Mouse (Mus musculus): ENCODE measurements around the gene Ccdc153.

DNA sequence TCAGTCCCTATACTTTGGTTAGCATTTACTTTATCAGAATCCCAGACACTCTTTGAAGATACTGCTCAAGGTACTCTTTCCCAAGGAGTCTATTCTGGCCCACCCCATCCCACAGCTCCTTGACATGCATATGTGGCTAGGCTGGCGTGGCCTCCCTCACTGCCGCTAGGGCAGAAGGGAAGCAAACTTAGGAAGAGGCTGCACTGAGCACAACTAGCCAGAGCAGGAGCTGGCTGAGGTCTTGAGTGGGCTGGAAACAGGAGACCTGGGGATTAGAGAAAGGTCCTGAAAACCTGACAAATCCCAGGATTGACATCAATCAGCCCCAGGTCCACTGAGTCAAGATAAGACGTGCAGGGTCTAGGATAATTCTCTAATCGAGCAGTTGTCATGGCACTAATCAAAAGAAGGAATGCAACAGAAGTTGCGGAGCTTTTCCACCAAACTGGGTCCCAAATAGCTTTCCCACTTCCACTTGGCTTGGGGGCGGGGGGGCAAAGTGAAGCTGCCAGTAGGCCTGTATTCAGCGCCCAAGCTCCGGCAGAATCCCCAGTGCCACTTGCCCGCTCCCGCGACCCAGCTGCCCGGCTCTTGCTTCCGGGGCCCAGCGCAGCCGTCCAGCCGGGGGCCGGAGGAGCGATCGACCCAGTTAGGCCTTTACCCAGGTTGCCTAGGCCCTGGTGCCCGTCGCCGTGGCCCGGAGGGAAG is 27.0 kb downstream of the Ccdc153 start:
- TF ChIP-seq CTCF (IDR thresholded peaks at IDR 0.05; ENCODE audit: insufficient read depth, low read depth, low read length) (no peak), POLR2A (IDR thresholded peaks at IDR 0.05; ENCODE audit: insufficient read depth, low read depth, low read length) (no peak)
